Mouse (Mus musculus): Measurements from ENCODE around the gene Mnt.
A peak's percentile ranks its signal among the peaks of the same experiment; 100 is the strongest.

Gene Mnt

DNA sequence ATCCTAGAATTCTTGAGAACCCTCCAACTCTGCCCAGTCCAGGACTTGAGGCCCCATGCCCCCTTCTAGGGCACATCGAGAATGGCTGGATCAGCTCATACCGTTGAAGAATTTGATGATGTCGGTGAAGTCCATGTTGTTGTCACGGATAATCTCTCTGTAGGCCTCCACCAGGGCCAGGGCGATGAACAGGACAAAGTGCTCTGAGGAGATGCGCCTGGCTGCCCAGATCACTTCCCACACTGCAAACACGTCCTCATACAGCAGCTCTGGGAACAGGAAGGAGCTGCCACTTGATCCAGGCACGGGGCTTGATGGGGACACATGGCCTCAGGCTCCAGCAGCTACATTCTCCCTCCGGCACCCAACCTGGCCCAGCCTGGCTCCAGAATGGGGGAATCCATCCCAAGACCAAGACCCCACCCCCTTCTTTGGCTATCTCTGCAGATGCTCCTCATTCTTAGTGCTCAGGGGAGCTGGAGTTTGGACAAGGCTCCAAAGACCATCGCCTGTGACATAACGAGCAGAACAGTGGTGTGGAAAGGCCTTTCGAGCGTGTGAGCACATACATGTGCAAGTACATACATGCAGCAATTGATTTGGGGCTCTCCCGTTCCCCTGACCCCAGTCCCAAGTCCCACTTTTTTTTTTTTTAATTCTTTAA lies 20.4 kb downstream of the Mnt start:
- no peak for DNase-seq

DNA sequence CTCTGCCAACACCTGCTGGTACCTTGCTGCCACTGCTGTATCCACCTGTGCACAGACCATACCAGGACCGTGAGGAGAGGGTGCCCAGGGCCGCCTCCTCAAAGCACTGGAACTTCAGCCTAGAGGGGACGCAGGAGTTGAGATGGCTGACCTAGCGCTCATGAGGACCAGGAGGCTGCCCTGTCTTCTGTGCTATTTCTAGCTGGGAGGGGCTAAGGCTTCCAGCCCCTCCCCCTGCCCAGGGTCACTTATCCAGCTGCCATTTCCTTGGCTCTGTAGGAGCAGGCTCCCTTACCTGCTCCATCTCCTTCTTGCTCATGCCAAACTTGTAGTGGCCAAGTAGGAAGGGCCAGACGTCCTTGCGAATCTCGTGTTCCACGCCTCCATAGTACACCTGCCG lies 27.0 kb downstream of the Mnt start:
- DNase-seq, result no peak

DNA sequence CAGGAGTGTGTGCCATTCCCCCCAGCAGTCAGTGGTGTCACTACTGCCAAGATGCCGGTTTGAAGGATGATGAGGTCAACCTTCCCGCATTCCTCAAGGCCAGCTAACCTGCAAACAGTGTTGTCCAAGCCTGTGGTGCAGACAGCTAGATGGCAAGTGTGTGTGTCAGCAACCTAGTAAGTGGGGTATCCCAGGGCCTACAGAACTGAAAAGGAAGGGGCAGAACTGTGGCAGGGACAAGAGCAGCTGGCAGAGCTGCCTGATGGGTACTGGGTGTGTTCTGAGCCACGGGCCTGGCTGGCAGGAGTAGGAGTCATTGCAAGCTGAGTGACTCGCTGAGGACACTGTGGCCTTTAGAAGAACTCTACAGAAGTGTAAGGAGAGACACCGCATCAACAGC lies 31.4 kb downstream of the Mnt start:
- no peak for DNase-seq

DNA sequence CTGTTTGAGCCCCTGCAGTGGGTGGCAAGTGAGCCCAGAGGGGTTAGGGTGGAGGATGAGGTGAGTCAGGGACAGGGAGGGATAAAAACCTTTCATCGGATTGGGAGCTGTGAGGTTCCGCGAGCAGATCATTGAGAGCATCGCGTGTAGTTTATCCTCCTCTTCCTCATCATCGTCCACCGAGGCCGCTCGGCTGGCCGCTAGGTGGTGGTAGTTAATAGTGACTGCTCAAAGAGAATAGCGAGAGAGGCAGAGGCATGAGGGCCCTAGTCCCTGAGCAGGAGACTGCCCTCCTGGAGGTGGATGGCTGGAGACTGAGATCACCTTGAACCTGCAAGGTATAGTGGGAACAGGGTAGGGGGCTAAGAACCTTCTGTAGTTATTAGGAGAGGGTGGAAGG lies 32.8 kb downstream of the Mnt start:
- peak; percentile 49 for DNase-seq

DNA sequence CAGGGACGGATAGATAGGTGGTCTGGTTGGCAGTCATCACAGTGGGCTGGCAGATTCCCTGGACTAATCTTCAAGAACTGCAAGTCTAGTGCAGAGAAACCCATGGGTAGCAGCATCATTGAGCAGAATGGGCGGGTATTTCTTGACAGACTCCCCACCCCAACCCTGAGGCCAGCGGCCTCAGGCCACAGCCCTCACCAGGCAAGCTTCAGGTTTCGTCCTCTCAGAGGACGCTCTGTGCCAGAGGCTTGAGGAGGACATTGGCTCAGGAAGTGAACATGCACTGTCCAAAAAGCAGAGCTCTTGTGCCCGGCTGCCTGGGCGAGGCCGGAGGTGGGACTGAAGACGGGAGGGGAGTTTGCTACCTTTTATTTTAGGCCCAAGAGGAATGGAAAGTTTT lies 33.7 kb downstream of the Mnt start:
- no peak for DNase-seq

DNA sequence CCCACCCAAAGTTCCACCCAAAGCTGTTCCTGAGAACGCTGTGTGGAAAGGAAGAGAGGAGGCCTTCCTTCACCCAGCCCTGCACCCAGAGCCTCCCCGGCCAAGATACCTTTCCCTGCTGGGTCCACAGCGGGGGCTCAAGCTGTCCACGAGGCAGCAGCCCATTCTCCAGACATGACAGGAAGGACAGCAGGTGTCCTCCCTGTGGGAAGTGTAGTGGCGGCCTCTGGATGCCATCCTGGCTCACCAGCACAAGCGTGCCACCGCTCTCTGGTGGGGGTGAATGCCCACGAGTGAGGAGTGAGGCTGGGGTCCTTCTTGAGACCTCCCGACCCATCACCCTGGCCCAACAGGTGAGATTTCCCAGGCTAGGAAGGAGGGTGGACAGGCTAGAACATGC lies 34.5 kb downstream of the Mnt start:
- DNase-seq, result no peak

DNA sequence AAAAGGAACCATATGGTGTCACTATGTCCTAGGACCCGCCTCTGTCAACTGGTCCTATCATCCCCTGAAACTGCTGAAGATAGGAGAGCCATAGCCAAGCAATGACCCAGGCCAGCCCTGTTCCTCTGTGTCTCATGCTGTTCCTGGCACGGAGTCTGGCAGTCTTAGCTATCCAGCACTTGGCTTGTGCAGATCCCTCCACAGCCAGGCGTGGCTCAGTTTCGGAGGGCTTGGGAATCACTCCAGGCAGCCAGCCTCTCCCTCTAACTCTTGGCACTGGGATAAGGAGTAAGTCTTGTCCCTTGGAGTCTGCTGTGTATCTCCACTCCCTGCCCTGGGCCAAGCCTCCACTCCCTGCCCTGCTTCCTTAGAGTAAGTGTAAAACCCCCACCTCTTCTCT lies 35.9 kb downstream of the Mnt start:
- DNase-seq, result no peak

DNA sequence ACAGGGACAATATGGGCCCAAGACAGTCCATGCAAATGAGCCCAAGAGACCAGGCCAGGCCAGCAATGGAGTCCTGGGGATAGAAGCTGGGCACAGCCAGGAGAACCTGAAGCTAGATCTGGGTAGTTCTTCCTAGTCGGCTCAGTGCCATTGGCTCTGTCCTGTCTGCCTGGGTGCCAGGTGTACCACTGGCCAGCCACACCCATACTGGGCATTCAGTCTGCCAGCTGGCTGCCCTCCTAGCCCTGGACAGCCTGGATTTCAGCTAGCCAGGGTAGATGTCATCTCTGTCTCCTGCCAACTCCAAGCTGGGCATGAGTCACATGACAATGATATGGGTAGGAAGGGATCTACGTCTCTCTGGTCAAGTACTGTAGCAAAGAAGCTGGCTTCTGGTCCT lies 36.5 kb downstream of the Mnt start:
- no peak for DNase-seq

DNA sequence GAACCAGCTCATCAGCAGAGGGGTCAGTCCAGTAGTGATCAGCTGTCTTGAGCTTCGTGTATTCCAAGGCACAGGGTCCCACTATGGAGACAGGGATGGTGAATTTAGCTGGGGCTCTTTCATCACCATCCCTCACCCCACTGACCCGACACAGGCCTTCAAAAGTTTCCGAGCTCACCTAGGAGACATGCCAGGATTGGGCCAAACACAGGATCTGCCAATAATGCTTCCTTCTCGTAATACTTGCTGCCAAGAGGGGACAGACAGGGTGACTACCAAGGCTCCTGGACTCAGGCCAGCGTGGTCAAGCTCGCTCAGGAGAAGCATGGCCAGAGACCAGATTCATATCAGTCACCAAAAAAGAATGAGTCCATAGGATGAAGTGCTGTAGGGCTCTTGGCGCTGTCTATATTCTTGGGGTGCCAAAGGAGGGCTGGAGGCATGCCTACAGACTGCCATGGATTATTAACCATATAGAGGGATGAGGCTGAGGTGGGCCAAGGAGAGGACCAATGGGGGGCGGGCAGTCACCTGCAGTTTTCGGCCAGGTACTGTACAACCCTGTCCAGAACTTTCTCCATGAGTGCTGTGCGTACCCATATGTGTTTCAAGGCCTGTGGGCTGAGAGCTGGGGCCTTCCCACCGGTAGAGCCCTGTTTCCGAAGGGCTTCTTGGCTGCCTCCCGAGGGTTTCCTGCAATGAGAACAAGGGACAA lies 37.5 kb downstream of the Mnt start:
- DNase-seq, result no peak

DNA sequence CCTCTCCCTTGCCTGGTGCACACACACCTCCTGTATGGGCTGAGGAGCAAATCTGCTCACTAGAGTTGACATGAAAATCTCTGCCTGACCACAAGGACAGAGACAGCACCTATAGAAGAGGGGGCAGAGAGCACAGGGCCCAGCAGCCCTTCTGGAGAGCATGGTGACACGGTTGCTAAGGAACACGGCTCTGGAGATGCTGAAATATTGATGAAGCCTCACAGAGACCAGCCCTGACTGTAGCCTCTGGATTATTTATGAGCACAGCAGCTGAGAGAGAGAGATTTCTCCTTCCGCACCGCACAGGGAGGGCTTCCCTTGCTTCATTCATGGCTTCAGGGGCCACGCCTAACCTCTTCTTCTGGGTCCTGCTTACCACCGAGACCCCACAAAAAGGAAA lies 38.9 kb downstream of the Mnt start:
- no peak for DNase-seq

DNA sequence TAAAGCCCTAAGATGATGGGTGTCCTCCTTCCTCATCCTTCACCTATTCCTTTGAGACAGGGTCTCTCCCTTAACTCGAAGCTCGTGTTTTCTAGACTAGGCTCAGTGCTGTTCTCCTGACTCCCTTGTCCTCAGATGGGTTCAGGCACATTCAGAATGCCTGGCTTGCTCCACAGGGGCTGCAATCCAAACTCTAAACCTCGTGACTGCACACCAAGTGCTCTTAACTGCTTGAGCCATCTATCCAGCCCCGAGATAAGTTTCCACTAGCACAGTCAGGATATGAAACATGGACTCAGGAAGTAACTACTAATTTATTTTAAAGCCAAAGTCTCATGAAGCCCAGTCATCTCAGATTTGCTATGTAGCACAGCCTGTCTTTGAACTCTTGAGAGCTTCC lies 39.8 kb downstream of the Mnt start:
- no peak for DNase-seq

DNA sequence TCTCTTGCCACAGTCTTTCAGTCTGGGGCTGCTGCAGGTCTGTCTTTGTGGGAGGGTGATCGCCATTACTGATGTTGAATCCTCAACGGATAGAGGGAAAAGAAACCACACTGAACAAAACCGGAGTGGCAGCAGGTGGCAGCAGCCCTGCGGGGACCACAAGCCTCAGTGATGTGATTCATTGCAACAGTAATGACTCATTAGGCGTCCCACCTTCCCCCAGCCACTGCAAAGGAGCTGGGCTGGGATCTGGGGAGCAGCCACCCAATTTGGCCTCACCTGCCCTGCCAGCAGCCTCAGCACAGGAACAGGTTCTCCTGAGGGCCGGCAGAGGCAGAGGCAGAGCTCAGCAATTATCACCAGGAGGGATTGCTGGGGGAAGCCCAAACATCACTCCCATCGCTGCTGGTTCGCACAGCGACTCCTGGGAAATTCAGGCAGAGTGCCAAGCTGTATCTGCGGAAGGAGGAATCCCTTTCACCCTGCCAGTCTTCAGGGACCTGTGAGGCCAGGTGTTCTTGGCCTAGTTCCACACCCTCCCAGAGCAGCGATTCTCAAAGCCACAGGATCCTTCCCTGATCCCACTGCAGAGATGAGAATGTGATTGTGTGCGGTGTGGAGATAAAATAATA lies 40.4 kb downstream of the Mnt start:
- DNase-seq, result no peak

DNA sequence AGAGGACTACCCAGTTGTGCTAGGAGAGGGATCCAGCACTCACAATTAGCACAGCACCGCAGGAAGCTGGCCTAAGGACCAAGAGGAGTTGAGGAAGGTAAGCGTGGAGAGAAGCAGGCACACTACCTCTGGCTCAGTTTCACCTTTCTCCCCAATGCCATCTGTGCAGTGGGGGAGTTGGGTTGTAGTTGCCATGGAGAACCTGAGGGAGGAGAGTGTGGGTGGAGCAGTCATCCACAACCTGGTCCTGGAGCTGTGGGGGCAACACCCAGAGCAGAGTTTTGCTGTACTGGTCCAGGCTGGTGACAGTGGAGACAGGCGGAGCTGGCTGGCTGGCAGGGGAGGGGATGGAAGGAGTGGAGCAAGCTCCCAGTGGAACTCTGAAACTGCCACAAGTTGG lies 43.9 kb downstream of the Mnt start:
- DNase-seq, result no peak

DNA sequence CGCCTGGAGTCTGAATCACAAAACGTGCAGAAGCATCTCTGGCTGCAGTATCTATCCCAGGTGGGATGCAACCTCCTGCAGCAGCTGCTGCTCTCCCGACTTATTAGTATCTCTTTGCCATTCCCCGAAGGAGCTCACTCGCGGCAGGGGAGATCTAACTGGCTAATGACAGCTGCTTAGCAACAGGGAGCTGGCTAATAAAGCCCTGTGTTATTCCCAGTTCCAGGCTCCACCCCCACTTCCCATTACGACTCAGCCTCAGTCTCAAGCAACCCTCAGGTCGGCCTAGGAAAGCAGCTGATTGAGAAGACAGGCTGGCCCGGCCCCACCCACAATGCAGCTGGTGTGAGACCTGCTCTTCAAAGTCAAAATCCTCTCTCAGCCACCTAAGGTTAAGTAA lies 46.1 kb downstream of the Mnt start:
- DNase-seq, result no peak

DNA sequence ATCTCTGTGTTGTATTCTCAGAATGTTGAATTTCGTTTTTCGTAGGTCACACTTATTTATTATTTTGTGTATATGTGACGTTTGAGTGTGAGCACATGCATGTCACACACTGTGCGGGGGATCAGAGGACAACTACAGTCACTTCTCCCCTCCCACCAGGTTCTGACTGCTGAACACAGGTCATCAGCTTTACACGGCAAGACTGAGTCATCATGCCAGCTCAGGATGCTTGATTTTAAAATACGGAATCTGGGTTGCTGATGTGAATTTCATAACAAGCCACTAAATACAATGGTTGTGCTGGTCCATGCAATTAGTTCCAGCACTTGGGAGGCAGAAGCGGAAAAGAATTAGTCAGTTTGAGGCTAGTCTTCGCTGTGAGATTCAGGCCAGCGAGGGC lies 50.3 kb downstream of the Mnt start:
- no peak for DNase-seq

DNA sequence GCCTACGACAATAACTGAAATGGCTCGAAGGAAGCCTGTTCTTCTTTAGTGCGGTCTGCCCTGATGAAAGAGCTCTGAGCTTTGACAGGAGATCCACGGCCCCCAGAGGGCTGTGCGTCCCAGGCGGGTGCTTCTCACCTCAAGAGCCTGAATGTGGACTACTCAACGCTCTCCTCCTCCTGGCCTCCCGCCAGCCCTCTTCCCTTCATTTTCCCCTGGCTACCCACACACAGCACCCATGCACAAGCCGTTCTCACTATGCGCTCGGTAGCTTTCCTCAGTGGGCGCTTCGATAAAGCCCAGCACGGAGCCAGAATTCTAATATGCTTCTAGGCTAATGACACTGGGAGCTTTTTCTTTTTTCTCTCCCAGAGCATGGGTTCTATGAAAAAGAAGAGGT lies 51.3 kb downstream of the Mnt start:
- no peak for DNase-seq

DNA sequence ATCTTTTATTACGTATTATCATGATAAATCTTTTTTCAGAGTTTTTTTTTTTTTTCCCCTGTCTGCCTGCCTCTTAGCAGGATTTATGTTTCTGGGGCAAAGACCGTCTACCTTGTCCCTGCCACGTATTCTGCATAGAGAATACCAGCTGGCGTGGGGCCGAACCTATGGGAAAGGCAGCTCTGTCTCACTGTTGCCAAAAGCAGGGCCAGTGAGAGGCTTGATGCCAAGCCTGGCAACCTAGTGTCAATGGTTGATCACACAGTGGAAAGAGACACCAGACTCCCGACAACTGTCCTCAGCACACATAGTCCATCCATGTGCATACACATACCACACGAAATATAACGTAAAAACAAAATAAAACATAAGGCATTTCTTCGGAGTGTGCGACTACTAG lies 52.4 kb downstream of the Mnt start:
- DNase-seq, result no peak

DNA sequence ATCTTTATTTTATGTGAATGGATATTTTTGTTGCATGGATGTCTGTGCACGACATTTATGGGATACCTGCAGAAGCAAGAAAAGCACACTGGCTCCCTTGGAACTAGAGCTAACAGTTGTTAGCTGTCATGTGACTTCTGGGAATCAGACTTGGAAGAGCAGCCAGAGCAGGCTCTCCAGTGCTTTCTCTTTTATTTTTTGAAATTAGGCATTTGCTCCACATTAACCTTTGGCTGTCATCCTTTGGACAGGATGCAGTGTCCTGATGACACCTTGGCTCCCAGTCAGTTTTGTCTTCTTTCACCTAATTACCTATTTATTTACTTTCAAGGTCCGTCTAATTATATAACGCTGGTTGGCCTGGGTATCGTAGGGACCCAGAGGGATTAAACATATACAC lies 63.9 kb downstream of the Mnt start:
- DNase-seq, result no peak
